Mouse (Mus musculus) forebrain, embryonic 16.5 days (tissue): Measurements from ENCODE around the gene Hcfc1r1. TPM values are rescaled to one million over a fixed set of nuclear protein-coding genes. Genes with fewer than 3 reads are reported as not detected.

Experiments
- ATAC-seq: fragments of 200-750 bp; cut with Nextera tagmentation; 2 replicates; pipeline ENCODE4 v1.8.0; 2017; ENCODE audit warnings: mild to moderate bottlenecking, moderate library complexity
- H3K27ac ChIP-seq: fragments of 300-500 bp; sonication (generic); 2 replicates; pipeline ENCODE4 v1.5.1; 2014; ENCODE audit warnings: low read length, control low read depth
- H3K27me3 ChIP-seq: fragments of 300-500 bp; sonication (generic); replicated peaks from 2 replicates; pipeline ENCODE4 v1.6.1; 2014; ENCODE audit warnings: low read length; ENCODE audit not compliant: control insufficient read depth, insufficient read depth
- H3K36me3 ChIP-seq: fragments of 300-500 bp; sonication (generic); 2 replicates; pipeline ENCODE4 v1.6.1; 2014; ENCODE audit not compliant: control insufficient read depth, insufficient read depth
- H3K4me1 ChIP-seq: fragments of 300-500 bp; sonication (generic); replicated peaks from 2 replicates; pipeline ENCODE4 v1.6.1; 2014; ENCODE audit warnings: low read length; ENCODE audit not compliant: control insufficient read depth, insufficient read depth
- H3K4me2 ChIP-seq: fragments of 300-500 bp; sonication (generic); 2 replicates; pipeline ENCODE4 v1.6.1; 2014; ENCODE audit warnings: mild to moderate bottlenecking, low read length, control low read depth
- H3K4me3 ChIP-seq: fragments of 300-500 bp; sonication (generic); replicated peaks from 2 replicates; pipeline ENCODE4 v1.5.1; 2014; ENCODE audit warnings: mild to moderate bottlenecking, low read length, control low read depth
- H3K9ac ChIP-seq: fragments of 300-500 bp; sonication (generic); replicated peaks from 2 replicates; pipeline ENCODE4 v1.6.1; 2014; ENCODE audit warnings: low read depth, low read length, control low read depth
- H3K9me3 ChIP-seq: fragments of 300-500 bp; sonication (generic); 2 replicates; pipeline ENCODE4 v1.6.1; 2016; ENCODE audit warnings: low read length; ENCODE audit not compliant: control insufficient read depth
- WGBS: fragments of 180-500 bp; shearing (Covaris S2); extraction: QIAGEN DNeasy Blood & Tissue Kit; methylation state at CpG from one replicate; pipeline ENCODE4 v1.1.7; 2014; 5-methylcytosine and 5-hydroxymethylcytosine counted together
- polyA plus RNA-seq: library from polyadenylated mRNA; unstranded; fragments of >200 nt; fragmentation: Nextera tagmentation; extraction: Ambion mirVana; gene quantifications from 2 replicates; pipeline ENCODE4 v1.2.1, GENCODE M21; 2015

The Hcfc1r1 gene
- polyA plus RNA-seq, 1 experiment from 2014 or later: 99.4 TPM

- WGBS: 99% methylated on average over 3 of the region's 3 CpGs
- ATAC-seq: no peak
- Histone ChIP-seq H3K4me2 (no peak overlapping the region), H3K9ac (no peak overlapping the region), H3K4me3 (no peak overlapping the region), H3K27ac (no peak overlapping the region), H3K9me3 (no peaks in the 10 kb centered on the region), H3K27me3 (peaks cover 9% of the 10 kb centered on the region; the same call in 1 of the 2 replicates), H3K36me3 (no peaks in the 10 kb centered on the region; the same call in 1 of the 2 replicates), H3K4me1 (peaks cover 21% of the 10 kb centered on the region)
Measured at GRCm38 (mm10) chr17:23671519-23671918, 1.9 kb upstream of the Hcfc1r1 start.

GRCm38 (mm10) chr17:23672761-23673160, 635 bp upstream of the Hcfc1r1 start:
- no peak for ATAC-seq
- Histone ChIP-seq H3K4me3 (peak overlapping the region; percentile 80), H3K4me1 (peaks cover 30% of the 10 kb centered on the region), H3K36me3 (no peaks in the 10 kb centered on the region; the same call in 1 of the 2 replicates), H3K9ac (no peak overlapping the region), H3K9me3 (no peaks in the 10 kb centered on the region), H3K27ac (no peak overlapping the region), H3K4me2 (peak overlapping the region; percentile 79), H3K27me3 (peaks cover 9% of the 10 kb centered on the region; the same call in 1 of the 2 replicates)
- WGBS: 64% methylated on average over 3 of the region's 3 CpGs

DNA sequence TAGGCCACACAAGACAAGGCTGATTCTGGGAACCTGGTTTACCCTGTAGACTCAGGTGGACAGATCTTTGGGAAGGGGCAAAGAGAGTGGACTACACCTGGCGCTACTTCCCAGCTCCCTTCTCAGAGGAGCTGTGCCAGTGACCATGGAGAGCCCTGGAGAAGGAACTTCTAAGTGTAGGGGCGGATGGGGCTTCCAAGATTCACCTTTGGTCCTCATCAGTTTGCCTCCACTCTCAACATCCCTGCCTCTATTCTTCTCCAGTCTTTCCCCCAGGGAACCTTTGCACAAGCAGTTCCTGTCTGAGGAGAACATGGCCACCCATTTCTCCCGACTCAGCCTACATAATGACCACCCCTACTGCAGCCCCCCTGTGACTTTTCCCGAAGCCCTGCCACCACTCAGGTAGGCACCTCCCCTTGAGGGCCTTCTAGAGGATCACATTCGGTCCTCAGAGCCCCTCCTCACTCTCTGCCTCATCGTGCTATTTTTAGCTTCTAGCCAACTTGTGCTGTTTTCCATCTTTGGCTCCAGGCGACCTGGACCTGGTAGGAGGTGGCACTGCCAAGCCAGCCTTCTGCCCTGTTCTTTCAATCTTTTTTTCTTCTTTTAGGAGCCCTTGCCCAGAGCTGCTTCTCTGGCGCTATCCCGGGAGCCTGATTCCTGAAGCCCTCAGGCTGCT, 1.0 kb downstream of the Hcfc1r1 start:
- no peaks in the 10 kb centered on the region for H3K9me3 ChIP-seq
- peak overlapping the region; percentile 82 for H3K9ac ChIP-seq
- H3K27ac ChIP-seq: no peak overlapping the region
- no peaks in the 10 kb centered on the region for H3K36me3 ChIP-seq
- 36% methylated on average over 9 of the region's 9 CpGs for WGBS
- ATAC-seq: no peak
- peaks cover 21% of the 10 kb centered on the region for H3K27me3 ChIP-seq
- peaks cover 32% of the 10 kb centered on the region for H3K4me1 ChIP-seq
- H3K4me3 ChIP-seq: peak overlapping the region; percentile 80
- H3K4me2 ChIP-seq: peak overlapping the region; percentile 79

DNA sequence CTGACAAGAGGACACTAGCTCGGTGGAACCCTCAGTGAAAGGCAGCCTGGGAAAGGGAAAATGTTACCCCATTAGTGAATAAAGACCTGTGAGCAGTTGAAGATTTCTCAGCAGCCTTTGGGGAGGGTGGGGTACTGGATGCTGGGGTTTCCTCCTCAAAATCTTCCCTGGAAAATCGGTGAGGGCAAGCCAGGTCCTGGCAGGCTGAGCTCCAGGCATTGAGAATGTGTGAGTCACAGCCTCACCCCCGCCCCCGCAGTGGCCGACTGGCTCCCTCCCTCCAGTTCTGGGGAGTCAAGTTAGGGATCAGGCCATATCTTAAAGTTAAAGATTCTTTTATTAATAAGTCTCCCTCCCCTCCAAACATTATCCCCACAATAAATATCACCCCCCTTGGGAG, 1.7 kb downstream of the Hcfc1r1 start:
- 38% methylated on average over 5 of the region's 5 CpGs for WGBS
- Histone ChIP-seq H3K27me3 (peaks cover 29% of the 10 kb centered on the region), H3K4me1 (peaks cover 34% of the 10 kb centered on the region), H3K36me3 (no peaks in the 10 kb centered on the region), H3K9me3 (no peaks in the 10 kb centered on the region), H3K4me2 (no peak overlapping the region), H3K9ac (no peak overlapping the region), H3K27ac (no peak overlapping the region), H3K4me3 (no peak overlapping the region)
- no peak for ATAC-seq

- Histone ChIP-seq H3K36me3 (no peaks in the 10 kb centered on the region), H3K27me3 (peaks cover 35% of the 10 kb centered on the region), H3K27ac (no peak overlapping the region), H3K4me3 (no peak overlapping the region), H3K4me1 (peaks cover 34% of the 10 kb centered on the region), H3K9me3 (no peaks in the 10 kb centered on the region), H3K9ac (no peak overlapping the region), H3K4me2 (peak overlapping the region; percentile 90; the same call in 1 of the 2 replicates)
- no peak for ATAC-seq
- WGBS: 9% methylated on average over 15 of the region's 15 CpGs
Measured at GRCm38 (mm10) chr17:23675564-23676281, 2.3 kb downstream of the Hcfc1r1 start.

DNA sequence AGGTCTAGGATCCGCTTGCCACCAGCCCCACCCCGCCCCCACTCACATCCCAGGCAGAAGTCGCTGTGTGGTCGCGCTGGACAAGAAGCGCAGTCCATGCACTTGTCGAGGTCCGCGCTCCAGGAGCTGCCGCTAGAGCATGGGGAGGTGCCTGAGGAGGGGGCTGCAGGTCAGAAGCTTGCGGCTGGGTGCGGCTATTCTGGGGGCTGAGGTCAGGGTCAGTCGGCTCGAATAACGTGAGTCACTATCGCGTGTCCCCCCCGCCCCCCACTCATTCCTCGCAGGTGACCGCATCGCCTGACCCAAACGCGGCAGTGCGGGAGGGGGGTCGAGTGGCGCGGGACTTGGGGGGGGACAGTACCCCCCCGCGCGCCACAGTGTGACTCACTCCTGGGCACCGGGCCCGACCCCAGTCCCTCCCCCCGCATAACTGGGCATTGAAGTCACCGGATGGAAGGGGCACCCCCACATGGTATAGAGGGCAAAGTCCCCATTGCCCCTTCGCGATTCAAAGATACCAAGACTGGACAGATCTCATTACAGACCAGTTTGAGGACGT, 3.2 kb downstream of the Hcfc1r1 start:
- Histone ChIP-seq H3K27me3 (peaks cover 41% of the 10 kb centered on the region), H3K4me2 (peak overlapping the region; percentile 90)
- ATAC-seq: no peak

GRCm38 (mm10) chr17:23677236-23677679, 3.9 kb downstream of the Hcfc1r1 start, which contains the start of gene Tnfrsf12a:
Gene Tnfrsf12a (minus strand): TSS chr17:23677468.
- Histone ChIP-seq H3K4me2 (peak within 1 kb of the TSS; percentile 90), H3K27me3 (peaks cover 41% of the 10 kb centered on the region), H3K9me3 (no peaks in the 10 kb centered on the region), H3K4me3 (peak within 1 kb of the TSS; percentile 58), H3K9ac (peak within 1 kb of the TSS; percentile 59), H3K36me3 (no peaks in the 10 kb centered on the region), H3K4me1 (peaks cover 34% of the 10 kb centered on the region), H3K27ac (no peak within 1 kb of the TSS)
- under 1% methylated on average over 34 of the region's 34 CpGs for WGBS
- ATAC-seq: peak; percentile 29; the same call in 1 of the 2 replicates

More for the DNA sequence above, 3.2 kb downstream of the Hcfc1r1 start:
- no peaks in the 10 kb centered on the region for H3K9me3 ChIP-seq
- no peaks in the 10 kb centered on the region for H3K36me3 ChIP-seq
- H3K9ac ChIP-seq: peak overlapping the region; percentile 59
- peak overlapping the region; percentile 58 for H3K4me3 ChIP-seq
- H3K4me1 ChIP-seq: peaks cover 34% of the 10 kb centered on the region
- WGBS: under 1% methylated on average over 35 of the region's 37 CpGs
- no peak overlapping the region for H3K27ac ChIP-seq

DNA sequence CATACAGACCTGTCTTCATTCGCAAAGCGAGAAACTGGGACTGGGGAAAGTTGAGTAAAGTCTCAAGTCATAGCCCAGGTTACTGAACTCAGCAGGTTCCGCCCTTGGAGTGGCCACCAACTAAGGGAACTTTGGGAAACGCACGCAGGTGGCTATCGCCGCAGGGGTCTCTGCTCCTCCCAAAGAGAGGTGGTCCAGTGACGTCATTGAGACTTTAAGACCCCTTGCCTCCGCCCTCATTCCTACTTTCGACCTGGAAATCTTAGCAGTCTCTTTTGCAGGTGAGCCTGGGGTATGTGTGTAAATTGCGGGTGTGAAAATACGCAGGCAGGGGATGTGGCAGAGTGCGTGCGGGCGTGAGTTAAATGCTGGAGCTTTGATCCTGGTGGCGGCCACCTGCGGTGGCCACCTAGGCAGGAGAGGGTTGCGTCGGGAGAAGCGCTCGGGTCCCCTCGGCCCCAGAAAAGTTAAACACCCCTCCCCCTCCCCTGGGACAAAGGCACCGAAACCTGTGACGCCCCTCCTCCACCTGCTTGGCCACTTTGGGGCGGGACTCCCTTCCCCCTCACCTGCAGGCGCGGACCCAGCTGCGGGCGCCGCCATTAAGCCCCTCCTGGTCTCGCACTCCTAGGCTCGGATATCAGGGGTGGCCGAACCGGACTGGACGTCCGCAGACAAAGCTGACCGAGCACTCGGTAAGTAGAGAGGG, 5.9 kb downstream of the Hcfc1r1 start, which contains the start of gene Cldn6:
Gene Cldn6, plus strand, starts transcription at position 123 of the 709 bp plus-strand sequence.
- Histone ChIP-seq H3K4me3 (peak within 1 kb of the TSS; percentile 4; the same call in 1 of the 2 replicates), H3K4me1 (peaks cover 30% of the 10 kb centered on the region), H3K27me3 (peaks cover 44% of the 10 kb centered on the region), H3K9me3 (no peaks in the 10 kb centered on the region), H3K27ac (no peak within 1 kb of the TSS), H3K36me3 (no peaks in the 10 kb centered on the region), H3K4me2 (peak within 1 kb of the TSS; percentile 28; the same call in 1 of the 2 replicates), H3K9ac (no peak within 1 kb of the TSS)
- WGBS: 2% methylated on average over 38 of the region's 38 CpGs
- ATAC-seq: no peak
